Mouse (Mus musculus): ENCODE measurements at regions not wholly inside any gene's neighbourhood (a gene's known extent, or its start where the extent isn't known, plus 50 kb on each side); places are given as distances from the start of the nearest gene placed in this dataset.

GRCm38 (mm10) chr9:41379283-41379682 lies 217.8 kb upstream of the Ubash3b start:
- ATAC-seq (replicated peaks; ENCODE audit: insufficient number of reproducible peaks, low FRiP score, low TSS enrichment, poor library complexity, severe bottlenecking), result no peak

DNA sequence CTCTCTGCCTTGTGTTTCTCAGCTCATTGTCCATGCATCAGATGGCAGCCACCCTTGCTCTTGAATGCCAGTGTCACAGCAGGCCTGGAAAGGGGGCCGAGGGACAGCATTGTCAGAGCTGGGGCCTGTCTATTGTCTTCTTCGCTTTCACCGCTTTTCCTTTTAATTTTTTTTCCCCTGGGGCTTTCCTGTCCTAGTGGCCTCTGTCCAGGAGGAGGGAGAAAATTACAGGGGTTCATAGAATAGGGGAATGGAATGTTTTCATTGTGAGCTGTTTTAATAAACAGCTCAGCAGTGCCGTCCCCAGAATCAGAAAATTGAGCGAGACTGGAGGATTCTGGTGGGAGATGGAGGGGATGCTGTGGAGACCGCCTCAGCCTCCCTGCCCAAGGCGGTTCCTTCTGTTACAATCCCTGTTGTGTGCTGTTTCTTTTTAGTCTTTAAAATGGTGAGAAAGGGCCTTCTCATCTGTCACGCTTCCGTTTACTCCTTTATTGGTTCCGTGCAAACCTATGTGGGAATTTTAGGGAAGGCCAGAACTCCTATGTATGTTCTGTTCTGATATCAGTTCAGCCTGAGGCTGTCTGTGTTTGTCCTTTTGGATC lies 217.2 kb upstream of the Ubash3b start:
- no peak for ATAC-seq (replicated peaks; ENCODE audit: insufficient number of reproducible peaks, low FRiP score, low TSS enrichment, poor library complexity, severe bottlenecking)

GRCm38 (mm10) chr9:41377701-41378626 lies 216.5 kb upstream of the Ubash3b start:
- no peak for ATAC-seq (replicated peaks; ENCODE audit: insufficient number of reproducible peaks, low FRiP score, low TSS enrichment, poor library complexity, severe bottlenecking)

DNA sequence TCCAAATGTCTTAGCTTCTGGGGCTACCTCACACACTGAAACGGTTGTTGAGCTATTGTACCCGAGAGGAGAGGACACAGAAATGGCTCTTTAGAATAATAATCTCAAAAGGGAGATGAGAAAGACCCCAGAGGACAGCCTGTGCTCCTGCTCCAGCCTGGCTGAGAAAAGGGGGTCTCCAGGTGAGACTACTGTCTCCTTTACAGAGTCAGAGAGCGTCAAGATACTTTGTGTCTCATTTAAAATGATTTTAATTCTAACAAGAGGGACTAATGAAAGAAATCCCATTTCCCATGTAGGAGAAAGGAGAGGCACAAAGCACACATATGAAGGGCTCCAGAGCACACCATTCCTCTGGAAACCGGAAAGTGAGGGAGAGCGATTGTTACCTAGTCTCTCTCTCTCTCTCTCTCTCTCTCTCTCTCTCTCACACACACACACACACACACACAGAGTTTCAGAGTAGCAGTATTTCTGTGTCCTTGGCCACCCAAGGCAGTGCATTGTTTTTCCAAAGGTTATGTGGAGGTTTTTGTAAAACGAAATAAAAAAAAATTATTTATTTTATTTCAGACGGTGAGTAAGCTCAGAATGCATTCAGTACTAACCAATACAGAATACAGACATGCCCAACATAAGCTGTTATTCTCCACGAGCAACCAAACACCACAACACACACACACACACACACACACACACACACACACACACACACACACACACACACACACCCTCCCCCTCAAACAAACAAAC lies 215.6 kb upstream of the Ubash3b start:
- ATAC-seq (replicated peaks; ENCODE audit: insufficient number of reproducible peaks, low FRiP score, low TSS enrichment, poor library complexity, severe bottlenecking), result no peak

DNA sequence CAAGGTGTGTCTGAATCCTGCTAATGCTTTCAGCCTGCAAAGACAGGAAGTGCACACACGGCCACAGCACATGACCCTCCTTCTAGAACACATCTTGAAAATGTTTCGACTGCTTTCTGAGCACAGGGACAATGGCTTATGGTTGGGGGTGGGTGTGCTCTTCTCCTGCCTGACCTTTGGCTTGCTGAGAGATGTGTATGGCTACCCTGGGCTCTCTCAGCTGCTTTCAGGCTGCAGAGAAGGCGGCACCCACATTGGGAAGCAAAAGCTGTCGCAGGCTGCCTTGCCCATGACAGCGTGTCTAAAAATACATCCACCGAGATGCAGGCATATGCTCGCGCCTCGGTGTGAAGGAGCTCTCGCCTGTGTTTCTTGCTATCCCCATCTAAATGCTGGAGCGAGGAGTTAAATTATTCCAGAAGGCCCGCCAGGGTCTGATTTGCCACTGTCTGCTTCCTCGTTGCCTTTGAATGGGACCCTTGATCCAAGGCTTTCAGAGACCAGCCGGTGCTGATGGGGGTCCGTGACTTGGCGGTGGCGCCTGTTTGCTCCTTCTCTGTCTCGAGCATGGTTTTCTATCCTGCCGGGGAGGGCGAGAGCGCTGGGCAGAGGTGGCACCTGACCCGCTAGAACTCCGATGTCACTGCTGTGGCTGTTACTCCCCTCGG lies 214.6 kb upstream of the Ubash3b start:
- ATAC-seq (replicated peaks; ENCODE audit: insufficient number of reproducible peaks, low FRiP score, low TSS enrichment, poor library complexity, severe bottlenecking), result no peak

DNA sequence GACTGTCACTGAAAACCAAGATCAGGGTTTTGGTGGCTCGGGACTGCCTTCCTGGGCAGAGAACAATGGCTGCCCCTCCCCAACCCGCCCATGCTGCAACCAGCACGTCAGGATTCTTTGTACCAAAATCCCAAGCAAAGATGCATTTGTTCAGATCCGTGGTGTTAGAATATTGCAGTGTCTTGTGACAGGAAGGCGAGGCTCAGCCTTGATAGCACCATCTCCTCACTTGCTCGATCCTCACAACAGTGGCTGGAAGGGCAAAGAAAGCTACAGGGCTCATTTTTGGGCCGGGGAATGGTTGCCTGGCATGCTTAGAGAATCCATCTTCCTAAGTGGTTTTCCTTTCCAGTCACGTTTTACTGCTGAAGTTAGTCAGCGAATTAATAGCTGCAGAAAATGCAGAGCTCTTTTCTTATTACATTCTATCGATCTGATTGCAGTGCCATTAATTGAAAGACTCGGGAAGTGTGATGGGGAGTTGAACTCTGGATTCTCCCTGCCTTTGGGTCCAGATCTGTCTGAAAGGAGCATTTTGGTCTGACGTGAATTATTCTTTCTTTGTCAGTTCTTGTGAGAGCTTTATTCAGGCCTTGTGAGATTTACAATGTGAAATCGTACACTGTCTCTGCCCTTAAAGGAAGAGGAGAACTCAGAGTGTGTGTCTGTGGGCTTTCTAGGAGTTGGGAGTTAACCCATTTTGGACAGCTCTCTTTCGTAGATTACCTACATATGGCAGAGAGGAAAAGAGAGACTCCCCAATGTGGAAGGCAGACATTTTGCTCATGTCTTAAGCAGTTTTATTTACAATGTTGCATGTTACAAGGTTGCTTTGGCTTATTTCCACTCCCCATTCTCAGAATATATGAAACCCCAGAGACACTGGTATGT lies 213.3 kb upstream of the Ubash3b start:
- no peak for ATAC-seq (replicated peaks; ENCODE audit: insufficient number of reproducible peaks, low FRiP score, low TSS enrichment, poor library complexity, severe bottlenecking)

DNA sequence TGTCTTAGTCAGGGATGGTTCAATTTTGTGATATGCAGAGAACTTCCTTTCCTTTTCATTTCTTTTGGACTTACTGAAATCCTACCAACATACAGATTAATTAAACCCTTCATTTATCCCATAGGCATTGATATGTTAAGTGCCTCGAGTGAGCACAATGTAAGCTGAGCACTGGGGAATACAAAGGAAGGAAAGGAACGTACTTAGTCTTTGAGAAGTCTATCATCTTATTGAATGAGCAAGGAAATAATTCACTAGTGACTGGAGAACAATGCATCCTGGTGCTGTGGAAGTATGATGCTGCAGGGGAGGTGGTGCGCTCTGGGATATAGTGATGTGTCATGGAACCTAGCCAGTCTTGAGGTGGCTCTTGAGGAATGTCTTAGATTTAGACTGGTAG lies 204.9 kb upstream of the Ubash3b start:
- no peak for ATAC-seq (replicated peaks; ENCODE audit: insufficient number of reproducible peaks, low FRiP score, low TSS enrichment, poor library complexity, severe bottlenecking)

DNA sequence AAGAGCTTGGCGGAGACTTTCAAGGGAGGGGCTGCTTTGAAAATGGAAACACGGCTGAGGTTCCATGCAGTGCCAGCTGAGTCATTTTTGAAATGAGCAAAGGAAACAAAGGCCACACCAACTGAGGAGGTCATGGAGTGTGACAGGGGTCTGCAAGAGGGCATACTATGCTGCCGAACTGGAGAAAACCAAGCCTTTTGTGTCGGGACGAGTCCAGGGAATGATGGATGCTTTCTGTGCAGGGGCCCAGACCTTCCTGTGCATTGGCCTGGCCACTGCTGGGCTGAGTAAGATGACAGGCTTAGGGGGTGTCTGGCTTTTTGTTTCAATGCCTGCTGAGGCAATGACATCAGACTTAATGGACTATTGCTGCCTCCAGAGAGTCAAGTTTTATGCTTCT lies 203.8 kb upstream of the Ubash3b start:
- no peak for ATAC-seq (replicated peaks; ENCODE audit: insufficient number of reproducible peaks, low FRiP score, low TSS enrichment, poor library complexity, severe bottlenecking)

GRCm38 (mm10) chr9:41364442-41365250 lies 203.1 kb upstream of the Ubash3b start:
- ATAC-seq (replicated peaks; ENCODE audit: insufficient number of reproducible peaks, low FRiP score, low TSS enrichment, poor library complexity, severe bottlenecking), result no peak

DNA sequence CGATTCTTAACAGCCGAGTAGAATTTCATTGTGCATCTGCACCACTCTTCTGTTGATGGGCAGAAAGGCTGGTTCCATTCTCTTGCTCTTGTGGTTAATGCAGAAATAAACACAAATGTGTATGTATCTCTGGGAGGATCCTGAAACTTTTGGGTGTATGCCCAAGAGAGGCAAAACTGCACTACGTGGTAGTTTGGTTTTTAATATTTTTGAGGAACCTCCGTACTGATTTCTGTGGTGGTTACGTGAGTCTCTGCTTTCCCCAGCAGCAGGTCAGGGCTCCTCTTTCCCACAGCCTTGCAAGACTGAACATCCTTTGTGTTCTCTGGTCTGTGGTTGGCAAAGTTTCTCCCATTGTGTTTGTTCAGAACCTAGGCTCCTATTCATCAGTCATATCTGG lies 198.9 kb upstream of the Ubash3b start:
- ATAC-seq (replicated peaks; ENCODE audit: insufficient number of reproducible peaks, low FRiP score, low TSS enrichment, poor library complexity, severe bottlenecking), result no peak

DNA sequence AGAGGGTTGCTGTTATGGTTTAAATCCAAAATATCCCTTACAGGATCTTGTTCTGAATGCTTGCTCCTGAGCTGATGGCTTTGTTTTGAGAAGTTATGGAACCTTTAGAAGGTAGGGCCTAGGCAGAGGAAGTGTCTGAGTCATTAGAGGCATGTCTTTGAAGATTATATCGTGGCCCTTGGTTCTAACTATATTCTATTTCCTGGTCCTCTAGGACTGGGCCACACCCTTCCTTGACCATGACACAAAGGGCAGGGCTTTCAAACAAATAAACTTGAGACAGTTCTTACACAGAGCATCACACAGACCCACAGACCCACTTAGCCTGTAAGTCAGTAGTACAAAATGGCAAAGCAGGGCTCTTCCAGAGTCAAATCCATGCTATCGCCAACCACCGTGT lies 197.8 kb upstream of the Ubash3b start:
- ATAC-seq (replicated peaks; ENCODE audit: insufficient number of reproducible peaks, low FRiP score, low TSS enrichment, poor library complexity, severe bottlenecking), result no peak

GRCm38 (mm10) chr9:41345338-41345737 lies 183.8 kb upstream of the Ubash3b start:
- no peak for ATAC-seq (replicated peaks; ENCODE audit: insufficient number of reproducible peaks, low FRiP score, low TSS enrichment, poor library complexity, severe bottlenecking)

DNA sequence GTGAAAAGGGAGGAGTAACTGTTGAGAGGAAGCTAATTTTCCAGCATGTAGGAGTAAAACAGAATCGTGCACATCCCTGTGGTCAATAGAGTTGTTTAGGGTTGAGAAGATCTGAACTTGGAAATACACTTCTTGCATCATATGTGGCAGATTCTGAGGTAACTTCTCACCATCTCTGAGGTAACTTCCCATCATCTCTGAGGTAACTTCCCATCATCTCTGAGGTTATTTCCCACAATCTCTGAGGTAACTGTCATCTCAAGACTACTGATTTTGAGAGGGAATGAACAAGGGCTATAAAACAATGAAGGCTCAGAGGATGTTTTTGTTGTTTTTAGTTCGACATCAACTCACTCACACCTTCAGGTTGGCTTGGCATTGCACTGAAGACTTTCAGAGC lies 175.9 kb upstream of the Ubash3b start:
- no peak for ATAC-seq (replicated peaks; ENCODE audit: insufficient number of reproducible peaks, low FRiP score, low TSS enrichment, poor library complexity, severe bottlenecking)

DNA sequence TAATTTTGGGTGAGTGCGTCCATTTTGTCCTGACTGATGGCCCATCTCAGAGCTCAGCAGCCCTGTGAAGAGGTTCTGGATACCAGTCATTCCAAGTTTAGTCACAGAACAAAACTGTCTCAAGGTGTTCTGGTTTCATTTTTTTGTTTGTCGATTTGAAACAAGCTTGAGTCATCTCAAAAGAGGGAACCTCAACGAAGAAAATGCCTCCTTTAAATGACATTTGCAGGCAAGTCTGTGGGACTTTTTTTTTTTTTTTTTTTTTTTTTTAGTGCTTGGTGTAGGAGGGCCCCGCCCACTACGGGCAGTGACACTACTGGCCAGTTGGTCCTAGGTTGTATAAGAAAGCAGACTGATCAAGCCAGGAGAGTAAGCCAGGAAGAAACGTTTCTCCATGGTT lies 175.3 kb upstream of the Ubash3b start:
- no peak for ATAC-seq (replicated peaks; ENCODE audit: insufficient number of reproducible peaks, low FRiP score, low TSS enrichment, poor library complexity, severe bottlenecking)

GRCm38 (mm10) chr9:41334462-41335241 lies 173.2 kb upstream of the Ubash3b start:
- ATAC-seq (replicated peaks; ENCODE audit: insufficient number of reproducible peaks, low FRiP score, low TSS enrichment, poor library complexity, severe bottlenecking), result no peak

DNA sequence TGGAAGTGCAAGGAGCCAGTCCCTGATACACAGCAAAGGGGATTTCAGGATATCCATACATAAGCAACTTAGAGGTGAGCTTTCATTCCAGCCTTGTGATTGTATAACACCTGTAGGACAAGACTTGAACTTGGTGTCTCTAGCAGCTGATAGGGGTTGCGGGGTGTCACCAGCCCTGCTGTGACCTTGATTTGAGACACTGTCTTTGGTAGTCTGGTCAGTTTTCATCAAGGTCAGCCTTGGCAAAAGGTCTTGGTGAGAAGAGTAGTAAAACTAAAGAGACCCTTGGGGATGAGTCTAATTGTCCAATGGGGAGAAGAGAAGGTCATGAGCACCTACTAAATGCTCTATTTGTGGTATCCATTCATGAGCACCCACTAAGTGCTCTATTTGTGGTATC lies 172.0 kb upstream of the Ubash3b start:
- ATAC-seq (replicated peaks; ENCODE audit: insufficient number of reproducible peaks, low FRiP score, low TSS enrichment, poor library complexity, severe bottlenecking), result no peak

GRCm38 (mm10) chr9:41328959-41329358 lies 167.5 kb upstream of the Ubash3b start:
- no peak for ATAC-seq (replicated peaks; ENCODE audit: insufficient number of reproducible peaks, low FRiP score, low TSS enrichment, poor library complexity, severe bottlenecking)
